7 mouse cellular contexts compared by ENCODE assay signal in the genomic region with DNA sequence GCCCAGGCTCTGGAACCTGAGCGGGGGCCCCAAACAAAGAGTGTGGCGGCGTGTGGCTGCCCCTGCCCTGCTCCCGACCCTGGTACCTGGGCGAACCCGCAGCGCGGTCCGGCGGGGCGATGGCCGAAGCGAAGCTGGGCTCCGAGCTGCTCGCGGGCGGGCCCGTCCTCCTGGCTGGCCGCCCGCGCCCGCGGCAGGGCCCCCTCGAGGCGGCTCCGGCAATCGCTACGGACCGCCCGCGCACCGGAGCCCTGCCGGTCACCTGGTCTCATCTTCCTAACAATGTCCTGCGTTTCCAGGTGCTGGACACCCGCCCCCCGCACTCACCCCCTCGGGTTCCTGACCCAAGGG. TPM values are rescaled to one million over a fixed set of nuclear protein-coding genes. Genes with fewer than 3 reads are reported as not detected.
DNase-seq lines count a peak whose midpoint lies in the region; ATAC-seq and TF ChIP-seq lines count a peak whose summit lies in the region.

A gene (minus strand): TSS at position 143 of the 351 bp plus-strand sequence.

- no peaks in the 10 kb centered on the region for H3K36me3 ChIP-seq in embryonic facial prominence, embryonic 15.5 days
- no peaks in the 10 kb centered on the region; the same call in 1 of the 2 replicates for H3K36me3 ChIP-seq in lung, embryonic 14.5 days (ENCODE audit: insufficient read depth)

- peak within 1 kb of the TSS; percentile 80 for H3K9ac ChIP-seq in embryonic facial prominence, embryonic 15.5 days
- peak within 1 kb of the TSS; percentile 96 for H3K9ac ChIP-seq in lung, embryonic 14.5 days

- no peaks in the 10 kb centered on the region for H3K9me3 ChIP-seq in embryonic facial prominence, embryonic 15.5 days (replicated peaks)
- H3K9me3 ChIP-seq in lung, embryonic 14.5 days (ENCODE audit: low read depth, low read length) = no peaks in the 10 kb centered on the region

- intact Hi-C loops in heart, postnatal 14 days (cut with DNase I) = loop anchor here (5.0 to 10.0 kb wide), 3 partner anchors 42 to 240 kb away; no protein-coding TSS in a partner anchor

- H3K4me1 ChIP-seq in embryonic facial prominence, embryonic 15.5 days = peaks cover 49% of the 10 kb centered on the region
- H3K4me1 ChIP-seq in lung, embryonic 14.5 days (ENCODE audit: insufficient read depth) = peaks cover 26% of the 10 kb centered on the region

- in situ Hi-C loops in Patski (cut with MboI; ENCODE audit: low pct_unique_long_range_greater_than_20kb) = loop anchor here (5.0 to 25.0 kb wide), 3 partner anchors 37 to 227 kb away; no protein-coding TSS in a partner anchor

- CTCF ChIA-PET in Patski (lab: Charles Lee) = interaction anchor here (0.8 to 3.9 kb wide), 7 partner anchors 11 to 240 kb away, joined by 3 to 19 read pairs (median 3); no protein-coding TSS in a partner anchor

- no peaks in the 10 kb centered on the region for H3K27me3 ChIP-seq in Patski
- no peaks in the 10 kb centered on the region for H3K27me3 ChIP-seq in embryonic facial prominence, embryonic 15.5 days
- H3K27me3 ChIP-seq in lung, embryonic 14.5 days (ENCODE audit: insufficient read depth, low read length) = no peaks in the 10 kb centered on the region

- POLR2A ChIA-PET in Patski (lab: Charles Lee) = interaction anchor here (1.3 to 2.3 kb wide), 3 partner anchors 10 to 40 kb away, joined by 4 to 7 read pairs (median 4); no protein-coding TSS in a partner anchor

- ATAC-seq in Patski = peak; percentile 77
- ATAC-seq in embryonic facial prominence, embryonic 15.5 days (ENCODE audit: insufficient number of reproducible peaks, low FRiP score, low TSS enrichment, low read depth) = 0 out of 2 replicates have a peak, but pooled peaks have one; percentile 30
- peak; percentile 67 for ATAC-seq in lung, embryonic 14.5 days (ENCODE audit: insufficient read depth)

- under 1% methylated on average over 21 of the region's 37 CpGs for WGBS in embryonic facial prominence, embryonic 15.5 days
- WGBS in large intestine, adult 2 months = under 1% methylated on average over 30 of the region's 37 CpGs
- under 1% methylated on average over 35 of the region's 37 CpGs for WGBS in lung, embryonic 14.5 days

- TF ChIP-seq CTCF in Patski (IDR thresholded peaks at IDR 0.05) = peak; percentile 90
- peak; percentile 26 for TF ChIP-seq CTCF in lung, embryonic 14.5 days (IDR thresholded peaks at IDR 0.05; ENCODE audit: low read depth)

- peak; percentile 58 to 67 for DNase-seq in B cell, adult 2 months
- no peak for DNase-seq in Patski (ENCODE audit: low read depth, low spot score)
- DNase-seq in heart, postnatal 14 days = peak; percentile 80 to 82
- DNase-seq in large intestine, adult 2 months (ENCODE audit: low read depth, low spot score) = no peak
- peak; percentile 82 for DNase-seq in lung, embryonic 14.5 days
- peak; percentile 66 for DNase-seq in retina, embryonic 14.5 days (ENCODE audit: low spot score)

- peak within 1 kb of the TSS; percentile 82 for H3K27ac ChIP-seq in embryonic facial prominence, embryonic 15.5 days (replicated peaks)
- H3K27ac ChIP-seq in lung, embryonic 14.5 days (ENCODE audit: low read depth) = peak within 1 kb of the TSS; percentile 98

- H3K4me3 ChIP-seq in embryonic facial prominence, embryonic 15.5 days (replicated peaks) = peak within 1 kb of the TSS; percentile 73
- H3K4me3 ChIP-seq in lung, embryonic 14.5 days (ENCODE audit: low read depth, low read length) = peak within 1 kb of the TSS; percentile 86

- H3K4me2 ChIP-seq in embryonic facial prominence, embryonic 15.5 days (replicated peaks) = peak within 1 kb of the TSS; percentile 85
- peak within 1 kb of the TSS; percentile 87 for H3K4me2 ChIP-seq in lung, embryonic 14.5 days

RNA-seq across cellular contexts. Expression of the gene that starts here (rescaled TPM):
- polyA plus RNA-seq in Patski (2021) = 75.4 TPM
- 23.4 and 25.9 TPM in 2 replicates for polyA plus RNA-seq in embryonic facial prominence, embryonic 15.5 days (2015; fragmentation: Nextera tagmentation; extraction: Ambion mirVana)
- 10 to 100 TPM; 21.1 to 23.2 TPM for total RNA-seq in heart, postnatal 14 days (2021)
- 15.1 and 26.4 TPM in 2 replicates for polyA plus RNA-seq in large intestine, adult 2 months (2012; rRNA removed)
- polyA plus RNA-seq in lung, embryonic 14.5 days (2014; fragmentation: Nextera tagmentation; extraction: Ambion mirVana) = 34.7 and 41.0 TPM in 2 replicates

Comparison
In these comparisons a context has a peak if more than half of its experiments do, and no peak if none do; other contexts are left out.
1. DNase-seq: peak in B cell, adult 2 months (2 of 2), heart, postnatal 14 days (2 of 2), lung, embryonic 14.5 days (single experiment) and retina, embryonic 14.5 days (single experiment); none in Patski (single experiment) and large intestine, adult 2 months (single experiment).
2. Peak in every context shown above with its lines, with median percentiles within 50 percentile points of each other: ATAC-seq.